ENCODE assay signal across 15 mouse cellular contexts in genomic region chr1:44750731-44751730, GRCm38 (mm10).
DNase-seq lines count a peak whose midpoint lies in the region; ATAC-seq lines count a peak whose summit lies in the region.
"Had no signal": no experiment of that assay in that cellular context is flagged by ENCODE, and none has a peak within 500 bp of the region (broad histone marks: within the 10 kb centered on the region; RNA-seq: fewer than 3 reads in every experiment).

No protein-coding gene starts in this region.

- H3K9ac ChIP-seq in kidney, embryonic 16.5 days (replicated peaks; ENCODE audit: low read length): no peak overlapping the region
- H3K9ac ChIP-seq in embryonic facial prominence, embryonic 12.5 days: no peak overlapping the region
- H3K9ac ChIP-seq: hindbrain, embryonic 13.5 days; liver, embryonic 12.5 days; midbrain, embryonic 13.5 days; neural tube, embryonic 12.5 days had no signal

- no peak for ATAC-seq in kidney, embryonic 16.5 days (ENCODE audit: low FRiP score, low TSS enrichment)
- ATAC-seq in embryonic facial prominence, embryonic 12.5 days (ENCODE audit: insufficient number of reproducible peaks, insufficient read depth, low FRiP score, low TSS enrichment): no peak; the same call in 1 of the 2 replicates
- ATAC-seq: liver, embryonic 12.5 days; midbrain, embryonic 13.5 days had no signal

- H3K4me1 ChIP-seq in kidney, embryonic 16.5 days (ENCODE audit: insufficient read depth, low read length): 0 out of 2 replicates have a peak, but pooled peaks cover 4% of the 10 kb centered on the region
- 0 out of 2 replicates have a peak, but pooled peaks cover 4% of the 10 kb centered on the region for H3K4me1 ChIP-seq in embryonic facial prominence, embryonic 12.5 days
- H3K4me1 ChIP-seq: hindbrain, embryonic 13.5 days; liver, embryonic 12.5 days; midbrain, embryonic 13.5 days; neural tube, embryonic 12.5 days had no signal

- peak overlapping the region; percentile 15; the same call in 1 of the 2 replicates for H3K27ac ChIP-seq in kidney, embryonic 16.5 days (ENCODE audit: low read length)
- H3K27ac ChIP-seq in embryonic facial prominence, embryonic 12.5 days: peak overlapping the region; percentile 69
- H3K27ac ChIP-seq: hindbrain, embryonic 13.5 days; layer of hippocampus, adult 2 months; liver, embryonic 12.5 days; midbrain, embryonic 13.5 days; neural tube, embryonic 12.5 days had no signal

- no peaks in the 10 kb centered on the region for H3K27me3 ChIP-seq in kidney, embryonic 16.5 days (ENCODE audit: insufficient read depth, low read length)
- H3K27me3 ChIP-seq in embryonic facial prominence, embryonic 12.5 days: no peaks in the 10 kb centered on the region
- H3K27me3 ChIP-seq: hindbrain, embryonic 13.5 days; liver, embryonic 12.5 days; midbrain, embryonic 13.5 days; neural tube, embryonic 12.5 days had no signal

- no peak overlapping the region for H3K4me2 ChIP-seq in kidney, embryonic 16.5 days (replicated peaks; ENCODE audit: low read depth, low read length)
- no peak overlapping the region for H3K4me2 ChIP-seq in embryonic facial prominence, embryonic 12.5 days (replicated peaks)
- H3K4me2 ChIP-seq: hindbrain, embryonic 13.5 days; liver, embryonic 12.5 days; midbrain, embryonic 13.5 days; neural tube, embryonic 12.5 days had no signal

- H3K9me3 ChIP-seq in kidney, embryonic 16.5 days (ENCODE audit: low read length): no peaks in the 10 kb centered on the region
- no peaks in the 10 kb centered on the region for H3K9me3 ChIP-seq in embryonic facial prominence, embryonic 12.5 days
- H3K9me3 ChIP-seq: hindbrain, embryonic 13.5 days; liver, embryonic 12.5 days; midbrain, embryonic 13.5 days; neural tube, embryonic 12.5 days had no signal

- H3K4me3 ChIP-seq in kidney, embryonic 16.5 days (ENCODE audit: low read length): no peak overlapping the region
- H3K4me3 ChIP-seq in embryonic facial prominence, embryonic 12.5 days: no peak overlapping the region
- H3K4me3 ChIP-seq: hindbrain, embryonic 13.5 days; layer of hippocampus, adult 2 months; liver, embryonic 12.5 days; midbrain, embryonic 13.5 days; neural tube, embryonic 12.5 days had no signal

- no peaks in the 10 kb centered on the region for H3K36me3 ChIP-seq in kidney, embryonic 16.5 days (ENCODE audit: insufficient read depth, low read length)
- no peaks in the 10 kb centered on the region for H3K36me3 ChIP-seq in embryonic facial prominence, embryonic 12.5 days
- H3K36me3 ChIP-seq: hindbrain, embryonic 13.5 days; liver, embryonic 12.5 days; midbrain, embryonic 13.5 days; neural tube, embryonic 12.5 days had no signal

- DNase-seq in kidney, postnatal 14 days: no peak
- DNase-seq in adrenal gland, postnatal 25 days: peak; percentile 29
- DNase-seq in lung, postnatal 36 days: peak; percentile 10
- no peak for DNase-seq in cerebellum, adult 9-11 months
- no peak for DNase-seq in frontal cortex, postnatal 14 days (ENCODE audit: low spot score in 2 of 2)
- DNase-seq: cerebellum, adult 2 months; right cerebral cortex, postnatal 4 days; thymus, adult 18-20 months had no signal

- 51% methylated on average over 5 of the region's 5 CpGs for WGBS in kidney, embryonic 16.5 days
- 24% methylated on average over 5 of the region's 5 CpGs for WGBS in embryonic facial prominence, embryonic 12.5 days

Comparison
In these comparisons a context has a peak if more than half of its experiments do, and no peak if none do; other contexts are left out.
1. DNase-seq: peak in adrenal gland, postnatal 25 days (single experiment) and lung, postnatal 36 days (single experiment); none in kidney, postnatal 14 days (single experiment), cerebellum, adult 9-11 months (single experiment) and frontal cortex, postnatal 14 days (0 of 2).